Comparison of ENCODE assay signal across 8 mouse cellular contexts in genomic region chr10:86498673-86499391, GRCm38 (mm10). TPM values are rescaled to one million over a fixed set of nuclear protein-coding genes. Genes with fewer than 3 reads are reported as not detected.
DNase-seq lines count a peak whose midpoint lies in the region; ATAC-seq and TF ChIP-seq lines count a peak whose summit lies in the region.

TSS of gene Syn3 (minus strand) at chr10:86498896.

- peak; percentile 99 for ATAC-seq in common myeloid progenitor, adult 5-6 weeks (replicated peaks; ENCODE audit: low read depth, poor library complexity, severe bottlenecking)

- H3K4me3 ChIP-seq in left cerebral cortex, adult 2 months = peak within 1 kb of the TSS; percentile 86

- intact Hi-C loops in left cerebral cortex, adult 2 months (cut with DNase I) = loop anchor here (1.0 to 2.0 kb wide), 2 partner anchors 18 to 25 kb away; no protein-coding TSS in a partner anchor

- DNase-seq in adrenal gland, adult (ENCODE audit: inconsistent age in 2 of 2, low spot score in 1 of 2) = peak; percentile 92 to 95
- peak; percentile 81 for DNase-seq in gastrocnemius, postnatal 10 days
- peak; percentile 63 for DNase-seq in hindlimb bud, embryonic 11.5 days (ENCODE audit: extremely low spot score, low read depth, low spot score)
- peak; percentile 94 to 96 for DNase-seq in left cerebral cortex, adult 2 months (ENCODE audit: extremely low spot score in 1 of 2, low spot score in 2 of 2)
- DNase-seq in lung, postnatal 4 days = peak; percentile 92 to 94
- DNase-seq in right cerebral cortex, adult 2 months (ENCODE audit: low spot score in 2 of 2) = peak; percentile 94 to 95
- DNase-seq in urinary bladder, postnatal 14 days (ENCODE audit: low spot score) = peak; percentile 93

- peak; percentile 95 for TF ChIP-seq CTCF in left cerebral cortex, adult 2 months (IDR thresholded peaks at IDR 0.05)

- H3K27ac ChIP-seq in left cerebral cortex, adult 2 months = peak within 1 kb of the TSS; percentile 80

RNA-seq across cellular contexts. Expression of gene Syn3, which starts in this region (rescaled TPM):
- 0.37 and 1.6 TPM in 2 replicates for total RNA-seq in common myeloid progenitor, adult 5-6 weeks (2017)
- total RNA-seq in gastrocnemius, postnatal 10 days (2021) = under 1 TPM; 0.33 to 0.43 TPM
- total RNA-seq in left cerebral cortex, adult 2 months (2021) = 10 to 100 TPM; 29.9 to 30.8 TPM

Comparison
In these comparisons a context has a peak if more than half of its experiments do, and no peak if none do; other contexts are left out.
1. Peak in every context shown above with its lines: DNase-seq, ATAC-seq, H3K4me3 ChIP-seq and H3K27ac ChIP-seq.
2. RNA of gene Syn3 (total RNA-seq): 29.9 to 30.8 TPM in left cerebral cortex, adult 2 months; 0.33 to 0.43 TPM in gastrocnemius, postnatal 10 days and 0.37 to 1.6 TPM in common myeloid progenitor, adult 5-6 weeks; every median in the first group is over 10 times any median in the second.
3. Peak in DNase-seq in gastrocnemius, postnatal 10 days; RNA of the gene not detected or under 1 TPM.